Comparison of ENCODE assay signal across 9 mouse cellular contexts in the genomic region with DNA sequence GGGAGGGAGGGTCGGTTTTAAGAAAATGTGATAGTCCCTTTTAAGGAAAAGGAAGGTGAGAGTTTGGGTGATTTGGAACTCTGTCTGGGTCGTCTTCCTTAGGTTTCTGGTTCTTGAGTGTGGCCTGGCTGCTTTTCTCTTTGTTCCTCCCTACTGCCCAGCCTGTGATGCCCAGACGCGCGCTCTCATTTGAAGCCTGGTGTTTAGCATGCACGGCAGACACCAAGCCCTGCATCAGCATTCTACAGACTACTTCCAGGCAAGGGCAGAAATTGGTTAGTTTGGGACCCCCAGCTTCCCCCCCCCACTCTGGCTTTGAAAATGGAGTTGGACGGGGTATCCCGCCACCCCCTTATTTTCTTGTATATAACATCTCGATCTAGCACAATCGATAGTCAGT. TPM values are rescaled to one million over a fixed set of nuclear protein-coding genes. Genes with fewer than 3 reads are reported as not detected.
DNase-seq lines count a peak whose midpoint lies in the region; ATAC-seq and TF ChIP-seq lines count a peak whose summit lies in the region.
"Had no signal": no experiment of that assay in that cellular context is flagged by ENCODE, and none has a peak within 500 bp of the region (broad histone marks: within the 10 kb centered on the region; RNA-seq: fewer than 3 reads in every experiment).

No protein-coding gene starts in this region.

- WGBS in lung, embryonic 15.5 days, result 74% methylated on average over 10 of the region's 10 CpGs
- WGBS in limb, embryonic 10.5 days, result 78% methylated on average over 10 of the region's 10 CpGs
- 66% methylated on average over 10 of the region's 10 CpGs for WGBS in stomach, embryonic 15.5 days

- peak overlapping the region; percentile 98 for H3K4me3 ChIP-seq in gastrocnemius, adult 2 months
- no peak overlapping the region for H3K4me3 ChIP-seq in lung, embryonic 15.5 days
- peak overlapping the region; percentile 26 for H3K4me3 ChIP-seq in limb, embryonic 10.5 days
- H3K4me3 ChIP-seq in stomach, embryonic 15.5 days (replicated peaks), result peak overlapping the region; percentile 20; the same call in 1 of the 2 replicates

- H3K27ac ChIP-seq in gastrocnemius, adult 2 months, result peak overlapping the region; percentile 92
- H3K27ac ChIP-seq in lung, embryonic 15.5 days, result no peak overlapping the region
- H3K27ac ChIP-seq in limb, embryonic 10.5 days, result no peak overlapping the region
- no peak overlapping the region for H3K27ac ChIP-seq in stomach, embryonic 15.5 days

- H3K9me3 ChIP-seq in lung, embryonic 15.5 days, result no peaks in the 10 kb centered on the region
- H3K9me3 ChIP-seq in limb, embryonic 10.5 days (replicated peaks), result no peaks in the 10 kb centered on the region
- H3K9me3 ChIP-seq in stomach, embryonic 15.5 days, result no peaks in the 10 kb centered on the region

- peaks cover 57% of the 10 kb centered on the region for H3K4me1 ChIP-seq in lung, embryonic 15.5 days
- peaks cover 50% of the 10 kb centered on the region for H3K4me1 ChIP-seq in limb, embryonic 10.5 days
- H3K4me1 ChIP-seq in stomach, embryonic 15.5 days, result peaks cover 59% of the 10 kb centered on the region

- intact Hi-C loops in gastrocnemius, adult 2 months (cut with DNase I), result loop anchor here (5.0 kb wide), 1 partner anchor 84 kb away; no protein-coding TSS in a partner anchor

- ATAC-seq in lung, embryonic 15.5 days (ENCODE audit: borderline replicate concordance, extremely low read depth, low FRiP score, low TSS enrichment), result no peak
- no peak for ATAC-seq in stomach, embryonic 15.5 days (ENCODE audit: insufficient read depth, low FRiP score, low read depth)

- no peaks in the 10 kb centered on the region for H3K36me3 ChIP-seq in lung, embryonic 15.5 days
- H3K36me3 ChIP-seq in limb, embryonic 10.5 days, result peaks cover 38% of the 10 kb centered on the region
- 0 out of 2 replicates have a peak, but pooled peaks cover 4% of the 10 kb centered on the region for H3K36me3 ChIP-seq in stomach, embryonic 15.5 days

- no peak overlapping the region for H3K9ac ChIP-seq in lung, embryonic 15.5 days
- no peak overlapping the region for H3K9ac ChIP-seq in stomach, embryonic 15.5 days

- peak overlapping the region; percentile 25; the same call in 1 of the 2 replicates for H3K4me2 ChIP-seq in lung, embryonic 15.5 days
- H3K4me2 ChIP-seq in stomach, embryonic 15.5 days, result peak overlapping the region; percentile 94

- no peak for TF ChIP-seq CTCF in gastrocnemius, adult 2 months (IDR thresholded peaks at IDR 0.05)

- no peak for DNase-seq in gastrocnemius, adult 2 months
- no peak for DNase-seq in gastrocnemius, adult 18-20 months (ENCODE audit: low spot score)
- no peak for DNase-seq in lung, adult 18-20 months
- no peak for DNase-seq in limb, embryonic 10.5 days (ENCODE audit: low spot score)
- DNase-seq in thymus, postnatal 36 days, result no peak
- no peak for DNase-seq in gastrocnemius, adult 8-10 months (ENCODE audit: low spot score in 2 of 2)
- DNase-seq: kidney, adult 2 months had no signal

- H3K27me3 ChIP-seq in lung, embryonic 15.5 days, result peaks cover 36% of the 10 kb centered on the region
- H3K27me3 ChIP-seq in limb, embryonic 10.5 days (ENCODE audit: low read depth, poor library complexity, severe bottlenecking), result peaks cover 93% of the 10 kb centered on the region
- peaks cover 34% of the 10 kb centered on the region for H3K27me3 ChIP-seq in stomach, embryonic 15.5 days (replicated peaks)

RNA-seq across cellular contexts. Expression of gene Mn1, which starts 5.8 kb away (rescaled TPM):
- 10 to 100 TPM; 43.9 to 85.9 TPM for total RNA-seq in gastrocnemius, adult 2 months (2021)
- 10 to 100 TPM; 34.5 to 75.8 TPM for total RNA-seq in gastrocnemius, adult 18-20 months (2021)
- polyA plus RNA-seq in lung, embryonic 15.5 days (2015; fragmentation: Nextera tagmentation; extraction: Ambion mirVana), result 7.8 and 9.0 TPM in 2 replicates
- polyA plus RNA-seq in limb, embryonic 10.5 days (2016; fragmentation: Nextera tagmentation; extraction: Ambion mirVana), result 7.4 and 13.1 TPM in 2 replicates
- 11.9 and 12.0 TPM in 2 replicates for polyA plus RNA-seq in stomach, embryonic 15.5 days (2015; fragmentation: Nextera tagmentation; extraction: Ambion mirVana)
- 10 to 100 TPM; 28.0 to 63.4 (median 39.8) TPM for total RNA-seq in gastrocnemius, adult 8-10 months (2022)
